Mouse (Mus musculus) limb, embryonic 12.5 days (tissue): ENCODE measurements at regions not wholly inside any gene's neighbourhood (a gene's known extent, or its start where the extent isn't known, plus 50 kb on each side); places are given as distances from the start of the nearest gene placed in this dataset.

Experiments
- ATAC-seq: fragments of 200-750 bp; cut with Nextera tagmentation; 2 replicates; pipeline ENCODE4 v1.8.0; 2017; ENCODE audit warnings: low read depth, moderate TSS enrichment; ENCODE audit not compliant: insufficient number of reproducible peaks, insufficient read depth, low FRiP score, low TSS enrichment
- H3K27ac ChIP-seq: fragments of 300-500 bp; sonication (generic); 2 replicates; pipeline ENCODE4 v1.5.1; 2016; ENCODE audit warnings: mild to moderate bottlenecking, moderate library complexity
- H3K27me3 ChIP-seq: fragments of 300-500 bp; sonication (generic); 2 replicates; pipeline ENCODE4 v1.6.1; 2016; ENCODE audit warnings: mild to moderate bottlenecking, moderate library complexity
- H3K36me3 ChIP-seq: fragments of 300-500 bp; sonication (generic); 2 replicates; pipeline ENCODE4 v1.6.1; 2016; ENCODE audit warnings: mild to moderate bottlenecking, moderate library complexity
- H3K4me1 ChIP-seq: fragments of 300-500 bp; sonication (generic); replicated peaks from 2 replicates; pipeline ENCODE4 v1.6.1; 2016
- H3K4me2 ChIP-seq: fragments of 300-500 bp; sonication (generic); 2 replicates; pipeline ENCODE4 v1.6.1; 2016; ENCODE audit warnings: mild to moderate bottlenecking, moderate library complexity
- H3K4me3 ChIP-seq: fragments of 300-500 bp; sonication (generic); replicated peaks from 2 replicates; pipeline ENCODE4 v1.5.1; 2016; ENCODE audit warnings: mild to moderate bottlenecking
- H3K9ac ChIP-seq: fragments of 300-500 bp; sonication (generic); replicated peaks from 2 replicates; pipeline ENCODE4 v1.6.1; 2016; ENCODE audit warnings: mild to moderate bottlenecking, moderate library complexity
- H3K9me3 ChIP-seq: fragments of 300-500 bp; sonication (generic); 2 replicates; pipeline ENCODE4 v1.6.1; 2016; ENCODE audit warnings: mild to moderate bottlenecking, moderate library complexity
- WGBS: fragments of 180-500 bp; shearing (Covaris S2); methylation state at CpG from one replicate; pipeline ENCODE4 v1.1.7; 2016; 5-methylcytosine and 5-hydroxymethylcytosine counted together

- Histone ChIP-seq H3K27me3 (peaks cover 23% of the 10 kb centered on the region), H3K36me3 (no peaks in the 10 kb centered on the region), H3K9ac (0 out of 2 replicates have a peak overlapping the region, but pooled peaks have one; percentile 18), H3K4me2 (no peak overlapping the region), H3K27ac (no peak overlapping the region), H3K9me3 (no peaks in the 10 kb centered on the region), H3K4me1 (peaks cover 17% of the 10 kb centered on the region), H3K4me3 (no peak overlapping the region)
- WGBS: 39% methylated on average over 5 of the region's 5 CpGs
- no peak for ATAC-seq
These were observed 63.6 kb downstream of the Hif1an start for GRCm38 (mm10) chr19:44626261-44626660.

GRCm38 (mm10) chr19:44629705-44630104 lies 67.1 kb downstream of the Hif1an start:
- Histone ChIP-seq H3K36me3 (no peaks in the 10 kb centered on the region), H3K9me3 (no peaks in the 10 kb centered on the region), H3K9ac (no peak overlapping the region), H3K4me2 (no peak overlapping the region), H3K4me3 (no peak overlapping the region), H3K4me1 (peaks cover 27% of the 10 kb centered on the region), H3K27ac (no peak overlapping the region), H3K27me3 (peaks cover 51% of the 10 kb centered on the region)
- ATAC-seq: no peak
- 63% methylated on average over 7 of the region's 7 CpGs for WGBS

- Histone ChIP-seq H3K4me3 (no peak overlapping the region), H3K27ac (no peak overlapping the region), H3K9me3 (no peaks in the 10 kb centered on the region), H3K27me3 (peaks cover 67% of the 10 kb centered on the region), H3K9ac (no peak overlapping the region), H3K4me2 (peak overlapping the region; percentile 16; the same call in 1 of the 2 replicates), H3K36me3 (no peaks in the 10 kb centered on the region), H3K4me1 (peaks cover 21% of the 10 kb centered on the region)
- WGBS: 42% methylated on average over 19 of the region's 19 CpGs
- ATAC-seq: no peak; the same call in 1 of the 2 replicates
These were observed 68.8 kb downstream of the Hif1an start for GRCm38 (mm10) chr19:44631356-44632007.

GRCm38 (mm10) chr19:44637145-44637719 lies 74.6 kb downstream of the Hif1an start:
- Histone ChIP-seq H3K4me3 (no peak overlapping the region), H3K9me3 (no peaks in the 10 kb centered on the region), H3K27ac (no peak overlapping the region), H3K4me1 (peaks cover 23% of the 10 kb centered on the region), H3K36me3 (no peaks in the 10 kb centered on the region), H3K9ac (no peak overlapping the region), H3K4me2 (no peak overlapping the region), H3K27me3 (peaks cover 94% of the 10 kb centered on the region)
- WGBS: 53% methylated on average over 9 of the region's 9 CpGs
- no peak for ATAC-seq

GRCm38 (mm10) chr19:44640021-44640420 lies 77.4 kb downstream of the Hif1an start:
- WGBS: under 1% methylated on average over 26 of the region's 26 CpGs
- ATAC-seq: no peak
- Histone ChIP-seq H3K27ac (no peak overlapping the region; the same call in 1 of the 2 replicates), H3K4me3 (peak overlapping the region; percentile 34), H3K4me2 (peak overlapping the region; percentile 69), H3K36me3 (no peaks in the 10 kb centered on the region), H3K27me3 (peaks cover 95% of the 10 kb centered on the region), H3K4me1 (peaks cover 20% of the 10 kb centered on the region), H3K9me3 (no peaks in the 10 kb centered on the region), H3K9ac (peak overlapping the region; percentile 52)

- Histone ChIP-seq H3K27ac (no peak overlapping the region), H3K36me3 (no peaks in the 10 kb centered on the region), H3K9ac (peak overlapping the region; percentile 52; the same call in 1 of the 2 replicates), H3K27me3 (peaks cover 91% of the 10 kb centered on the region), H3K4me2 (peak overlapping the region; percentile 69), H3K4me3 (peak overlapping the region; percentile 34), H3K4me1 (peaks cover 20% of the 10 kb centered on the region), H3K9me3 (no peaks in the 10 kb centered on the region)
- ATAC-seq: no peak
- WGBS: 0% methylated on average over 1 of the region's 1 CpGs
These were observed 77.9 kb downstream of the Hif1an start for GRCm38 (mm10) chr19:44640551-44640950.

- Histone ChIP-seq H3K36me3 (no peaks in the 10 kb centered on the region), H3K4me3 (no peak overlapping the region), H3K4me1 (peaks cover 20% of the 10 kb centered on the region), H3K9ac (no peak overlapping the region), H3K27ac (no peak overlapping the region), H3K4me2 (no peak overlapping the region), H3K27me3 (peaks cover 89% of the 10 kb centered on the region), H3K9me3 (no peaks in the 10 kb centered on the region)
- no peak for ATAC-seq
- 58% methylated on average over 4 of the region's 4 CpGs for WGBS
These were observed 79.6 kb downstream of the Hif1an start for GRCm38 (mm10) chr19:44642294-44642693.

GRCm38 (mm10) chr19:44644376-44644775 lies 81.7 kb downstream of the Hif1an start:
- 54% methylated on average over 3 of the region's 3 CpGs for WGBS
- Histone ChIP-seq H3K4me2 (no peak overlapping the region), H3K27me3 (peaks cover 88% of the 10 kb centered on the region), H3K9me3 (no peaks in the 10 kb centered on the region), H3K36me3 (no peaks in the 10 kb centered on the region), H3K9ac (no peak overlapping the region), H3K4me3 (no peak overlapping the region), H3K4me1 (peaks cover 17% of the 10 kb centered on the region), H3K27ac (no peak overlapping the region)
- ATAC-seq: no peak

- no peak overlapping the region for H3K9ac ChIP-seq
- H3K4me1 ChIP-seq: peaks cover 15% of the 10 kb centered on the region
- no peaks in the 10 kb centered on the region for H3K36me3 ChIP-seq
- no peak overlapping the region for H3K27ac ChIP-seq
- H3K27me3 ChIP-seq: peaks cover 88% of the 10 kb centered on the region
- H3K4me2 ChIP-seq: no peak overlapping the region
- no peak for ATAC-seq
- 41% methylated on average over 4 of the region's 4 CpGs for WGBS
- no peak overlapping the region for H3K4me3 ChIP-seq
- H3K9me3 ChIP-seq: no peaks in the 10 kb centered on the region
These were observed 82.3 kb downstream of the Hif1an start for GRCm38 (mm10) chr19:44644929-44645328.

GRCm38 (mm10) chr19:44646548-44646947 lies 83.9 kb downstream of the Hif1an start:
- H3K9ac ChIP-seq: no peak overlapping the region
- 70% methylated on average over 9 of the region's 9 CpGs for WGBS
- no peak for ATAC-seq
- H3K4me2 ChIP-seq: no peak overlapping the region
- H3K27ac ChIP-seq: no peak overlapping the region
- peaks cover 6% of the 10 kb centered on the region for H3K4me1 ChIP-seq
- no peak overlapping the region for H3K4me3 ChIP-seq
- no peaks in the 10 kb centered on the region for H3K36me3 ChIP-seq
- peaks cover 88% of the 10 kb centered on the region for H3K27me3 ChIP-seq
- no peaks in the 10 kb centered on the region for H3K9me3 ChIP-seq

- no peak overlapping the region for H3K4me2 ChIP-seq
- no peak overlapping the region for H3K27ac ChIP-seq
- no peaks in the 10 kb centered on the region for H3K36me3 ChIP-seq
- H3K9ac ChIP-seq: no peak overlapping the region
- no peaks in the 10 kb centered on the region for H3K9me3 ChIP-seq
- 68% methylated on average over 7 of the region's 7 CpGs for WGBS
- peaks cover 6% of the 10 kb centered on the region for H3K4me1 ChIP-seq
- ATAC-seq: no peak
- H3K4me3 ChIP-seq: no peak overlapping the region
- peaks cover 84% of the 10 kb centered on the region for H3K27me3 ChIP-seq
These were observed 86.6 kb downstream of the Hif1an start for GRCm38 (mm10) chr19:44649206-44649605.

GRCm38 (mm10) chr19:44650841-44651240 lies 88.2 kb downstream of the Hif1an start:
- no peak overlapping the region for H3K4me3 ChIP-seq
- H3K36me3 ChIP-seq: no peaks in the 10 kb centered on the region
- WGBS: 22% methylated on average over 2 of the region's 2 CpGs
- H3K9ac ChIP-seq: no peak overlapping the region
- H3K27ac ChIP-seq: no peak overlapping the region
- ATAC-seq: no peak
- H3K4me1 ChIP-seq: peaks cover 6% of the 10 kb centered on the region
- peaks cover 87% of the 10 kb centered on the region for H3K27me3 ChIP-seq
- H3K4me2 ChIP-seq: no peak overlapping the region
- H3K9me3 ChIP-seq: no peaks in the 10 kb centered on the region
